Mouse (Mus musculus) forebrain, embryonic 13.5 days (tissue): Measurements from ENCODE around the gene Pnliprp1. TPM values are rescaled to one million over a fixed set of nuclear protein-coding genes. Genes with fewer than 3 reads are reported as not detected.
A peak's percentile ranks its signal among the peaks of the same experiment; 100 is the strongest.

Experiments
- ATAC-seq: fragments of 200-750 bp; cut with Nextera tagmentation; 2 replicates; pipeline ENCODE4 v1.8.0; 2017
- H3K27ac ChIP-seq: fragments of 300-500 bp; sonication (generic); 2 replicates; pipeline ENCODE4 v1.5.1; 2015; ENCODE audit warnings: inconsistent platforms, mild to moderate bottlenecking, moderate library complexity
- H3K27me3 ChIP-seq: fragments of 300-500 bp; sonication (generic); 2 replicates; pipeline ENCODE4 v1.6.1; 2015; ENCODE audit warnings: mild to moderate bottlenecking, inconsistent platforms
- H3K36me3 ChIP-seq: fragments of 300-500 bp; sonication (generic); 2 replicates; pipeline ENCODE4 v1.6.1; 2015; ENCODE audit warnings: mild to moderate bottlenecking, inconsistent platforms; ENCODE audit not compliant: poor library complexity, severe bottlenecking
- H3K4me1 ChIP-seq: fragments of 300-500 bp; sonication (generic); 2 replicates; pipeline ENCODE4 v1.6.1; 2015; ENCODE audit warnings: inconsistent platforms
- H3K4me2 ChIP-seq: fragments of 300-500 bp; sonication (generic); 2 replicates; pipeline ENCODE4 v1.6.1; 2015; ENCODE audit warnings: inconsistent platforms, mild to moderate bottlenecking, moderate library complexity
- H3K4me3 ChIP-seq: fragments of 300-500 bp; sonication (generic); 2 replicates; pipeline ENCODE4 v1.5.1; 2015; ENCODE audit warnings: mild to moderate bottlenecking, inconsistent platforms
- H3K9ac ChIP-seq: fragments of 300-500 bp; sonication (generic); 2 replicates; pipeline ENCODE4 v1.6.1; 2015; ENCODE audit warnings: mild to moderate bottlenecking, inconsistent platforms
- H3K9me3 ChIP-seq: fragments of 300-500 bp; sonication (generic); replicated peaks from 2 replicates; pipeline ENCODE4 v1.6.1; 2016; ENCODE audit warnings: inconsistent platforms
- WGBS: fragments of 180-500 bp; shearing (Covaris S2); methylation state at CpG from one replicate; pipeline ENCODE4 v1.1.7; 2015; 5-methylcytosine and 5-hydroxymethylcytosine counted together
- polyA plus RNA-seq: library from polyadenylated mRNA; unstranded; fragments of >200 nt; fragmentation: Nextera tagmentation; extraction: Ambion mirVana; gene quantifications from 2 replicates; pipeline ENCODE4 v1.2.1, GENCODE M21; 2015

Gene Pnliprp1
- polyA plus RNA-seq, 1 experiment from 2014 or later: 7.2 TPM

GRCm38 (mm10) chr19:58742711-58743110 is 14.0 kb downstream of the Pnliprp1 start:
- H3K4me2 ChIP-seq: no peak overlapping the region
- peaks cover 5% of the 10 kb centered on the region for H3K4me1 ChIP-seq
- H3K9me3 ChIP-seq: no peaks in the 10 kb centered on the region
- H3K9ac ChIP-seq: no peak overlapping the region
- no peak overlapping the region for H3K27ac ChIP-seq
- no peak for ATAC-seq
- H3K4me3 ChIP-seq: no peak overlapping the region
- no peaks in the 10 kb centered on the region for H3K27me3 ChIP-seq
- WGBS: 91% methylated on average over 4 of the region's 4 CpGs
- H3K36me3 ChIP-seq: no peaks in the 10 kb centered on the region

- 85% methylated on average over 4 of the region's 4 CpGs for WGBS
- no peak overlapping the region for H3K4me3 ChIP-seq
- peaks cover 5% of the 10 kb centered on the region for H3K4me1 ChIP-seq
- no peaks in the 10 kb centered on the region for H3K27me3 ChIP-seq
- no peaks in the 10 kb centered on the region for H3K9me3 ChIP-seq
- no peak overlapping the region for H3K27ac ChIP-seq
- H3K4me2 ChIP-seq: no peak overlapping the region
- no peak overlapping the region for H3K9ac ChIP-seq
- no peak for ATAC-seq
- no peaks in the 10 kb centered on the region for H3K36me3 ChIP-seq
These were observed 15.0 kb downstream of the Pnliprp1 start for GRCm38 (mm10) chr19:58743736-58744135.

GRCm38 (mm10) chr19:58747498-58748000 is 18.9 kb downstream of the Pnliprp1 start:
- H3K4me1 ChIP-seq: no peaks in the 10 kb centered on the region
- 95% methylated on average over 9 of the region's 9 CpGs for WGBS

GRCm38 (mm10) chr19:58750822-58751221 is 22.1 kb downstream of the Pnliprp1 start:
- H3K9me3 ChIP-seq: peaks cover 2% of the 10 kb centered on the region; the same call in 1 of the 2 replicates
- H3K4me1 ChIP-seq: no peaks in the 10 kb centered on the region
- H3K9ac ChIP-seq: no peak overlapping the region
- 89% methylated on average over 2 of the region's 2 CpGs for WGBS
- ATAC-seq: no peak
- H3K4me2 ChIP-seq: no peak overlapping the region
- no peak overlapping the region for H3K27ac ChIP-seq
- H3K4me3 ChIP-seq: no peak overlapping the region
- H3K27me3 ChIP-seq: no peaks in the 10 kb centered on the region
- no peaks in the 10 kb centered on the region for H3K36me3 ChIP-seq

More at GRCm38 (mm10) chr19:58747498-58748000, 18.9 kb downstream of the Pnliprp1 start:
- Histone ChIP-seq H3K9me3 (no peaks in the 10 kb centered on the region), H3K27me3 (no peaks in the 10 kb centered on the region), H3K4me3 (no peak overlapping the region), H3K9ac (no peak overlapping the region), H3K4me2 (no peak overlapping the region), H3K36me3 (no peaks in the 10 kb centered on the region), H3K27ac (no peak overlapping the region)
- no peak for ATAC-seq

- H3K36me3 ChIP-seq: no peaks in the 10 kb centered on the region
- no peak overlapping the region for H3K9ac ChIP-seq
- H3K9me3 ChIP-seq: peaks cover 2% of the 10 kb centered on the region; the same call in 1 of the 2 replicates
- no peak overlapping the region for H3K4me2 ChIP-seq
- H3K4me1 ChIP-seq: no peaks in the 10 kb centered on the region
- H3K27ac ChIP-seq: no peak overlapping the region
- H3K4me3 ChIP-seq: no peak overlapping the region
- ATAC-seq: no peak
- no peaks in the 10 kb centered on the region for H3K27me3 ChIP-seq
- WGBS: 70% methylated on average over 2 of the region's 2 CpGs
These were observed 22.8 kb downstream of the Pnliprp1 start for GRCm38 (mm10) chr19:58751504-58751903.

GRCm38 (mm10) chr19:58758871-58759270 is 30.2 kb downstream of the Pnliprp1 start:
- Histone ChIP-seq H3K4me3 (no peak overlapping the region), H3K27me3 (no peaks in the 10 kb centered on the region), H3K4me2 (no peak overlapping the region), H3K4me1 (peaks cover 5% of the 10 kb centered on the region), H3K9ac (no peak overlapping the region), H3K27ac (no peak overlapping the region), H3K9me3 (peaks cover 2% of the 10 kb centered on the region; the same call in 1 of the 2 replicates), H3K36me3 (no peaks in the 10 kb centered on the region)
- WGBS: 92% methylated on average over 4 of the region's 4 CpGs
- no peak for ATAC-seq

- Histone ChIP-seq H3K27me3 (peaks cover 2% of the 10 kb centered on the region; the same call in 1 of the 2 replicates), H3K9ac (no peak within 1 kb of the TSS), H3K4me1 (peaks cover 5% of the 10 kb centered on the region), H3K9me3 (no peaks in the 10 kb centered on the region), H3K4me3 (no peak within 1 kb of the TSS), H3K36me3 (no peaks in the 10 kb centered on the region), H3K27ac (no peak within 1 kb of the TSS), H3K4me2 (no peak within 1 kb of the TSS)
- 66% methylated on average over 9 of the region's 9 CpGs for WGBS
- ATAC-seq: no peak
These were observed 30.7 kb downstream of the Pnliprp1 start, which contains the start of gene Pnliprp2 for GRCm38 (mm10) chr19:58759423-58759822. Gene Pnliprp2 (plus strand): TSS chr19:58759719.

- H3K4me1 ChIP-seq: peaks cover 12% of the 10 kb centered on the region
- H3K36me3 ChIP-seq: no peaks in the 10 kb centered on the region
- H3K9ac ChIP-seq: no peak overlapping the region
- H3K27ac ChIP-seq: no peak overlapping the region
- ATAC-seq: peak; percentile 54; the same call in 1 of the 2 replicates
- no peaks in the 10 kb centered on the region for H3K9me3 ChIP-seq
- H3K4me3 ChIP-seq: no peak overlapping the region
- H3K27me3 ChIP-seq: peaks cover 9% of the 10 kb centered on the region; the same call in 1 of the 2 replicates
- H3K4me2 ChIP-seq: no peak overlapping the region
- WGBS: 32% methylated on average over 6 of the region's 6 CpGs
These were observed 33.6 kb downstream of the Pnliprp1 start for GRCm38 (mm10) chr19:58762316-58762715.

- H3K9me3 ChIP-seq: no peaks in the 10 kb centered on the region
- H3K4me2 ChIP-seq: no peak overlapping the region; the same call in 1 of the 2 replicates
- peaks cover 18% of the 10 kb centered on the region for H3K4me1 ChIP-seq
- no peak overlapping the region for H3K9ac ChIP-seq
- H3K27ac ChIP-seq: peak overlapping the region; percentile 51
- no peak overlapping the region for H3K4me3 ChIP-seq
- WGBS: 9% methylated on average over 12 of the region's 12 CpGs
- peaks cover 9% of the 10 kb centered on the region; the same call in 1 of the 2 replicates for H3K27me3 ChIP-seq
- ATAC-seq: peak; percentile 91
- no peaks in the 10 kb centered on the region for H3K36me3 ChIP-seq
These were observed 34.3 kb downstream of the Pnliprp1 start for GRCm38 (mm10) chr19:58762848-58763541.

- H3K4me2 ChIP-seq: peak overlapping the region; percentile 17; the same call in 1 of the 2 replicates
These were observed 38.6 kb downstream of the Pnliprp1 start for GRCm38 (mm10) chr19:58767329-58767728.

GRCm38 (mm10) chr19:58776461-58776860 is 47.8 kb downstream of the Pnliprp1 start:
- H3K4me2 ChIP-seq: no peak overlapping the region
- H3K4me3 ChIP-seq: no peak overlapping the region
- no peaks in the 10 kb centered on the region for H3K9me3 ChIP-seq
- 78% methylated on average over 5 of the region's 5 CpGs for WGBS
- H3K4me1 ChIP-seq: peaks cover 3% of the 10 kb centered on the region
- H3K9ac ChIP-seq: no peak overlapping the region
- no peak for ATAC-seq
- H3K27ac ChIP-seq: no peak overlapping the region
- H3K36me3 ChIP-seq: no peaks in the 10 kb centered on the region
- no peaks in the 10 kb centered on the region for H3K27me3 ChIP-seq

More at GRCm38 (mm10) chr19:58767329-58767728, 38.6 kb downstream of the Pnliprp1 start:
- H3K4me1 ChIP-seq: peaks cover 19% of the 10 kb centered on the region
- no peak overlapping the region for H3K27ac ChIP-seq
- peaks cover 9% of the 10 kb centered on the region; the same call in 1 of the 2 replicates for H3K27me3 ChIP-seq
- H3K9ac ChIP-seq: no peak overlapping the region
- ATAC-seq: no peak
- no peak overlapping the region for H3K4me3 ChIP-seq
- H3K9me3 ChIP-seq: no peaks in the 10 kb centered on the region
- no peaks in the 10 kb centered on the region for H3K36me3 ChIP-seq
- WGBS: 5% methylated on average over 6 of the region's 6 CpGs

- Histone ChIP-seq H3K27me3 (no peaks in the 10 kb centered on the region), H3K4me2 (no peak overlapping the region), H3K4me3 (no peak overlapping the region), H3K27ac (no peak overlapping the region), H3K9me3 (no peaks in the 10 kb centered on the region), H3K9ac (no peak overlapping the region), H3K36me3 (no peaks in the 10 kb centered on the region), H3K4me1 (peaks cover 12% of the 10 kb centered on the region)
- 14% methylated on average over 4 of the region's 4 CpGs for WGBS
- no peak for ATAC-seq
These were observed 52.9 kb downstream of the Pnliprp1 start for GRCm38 (mm10) chr19:58781566-58781965.
